Mouse (Mus musculus): ENCODE measurements at regions not wholly inside any gene's neighbourhood (a gene's known extent, or its start where the extent isn't known, plus 50 kb on each side); places are given as distances from the start of the nearest gene placed in this dataset.
A peak's percentile ranks its signal among the peaks of the same experiment; 100 is the strongest.

DNA sequence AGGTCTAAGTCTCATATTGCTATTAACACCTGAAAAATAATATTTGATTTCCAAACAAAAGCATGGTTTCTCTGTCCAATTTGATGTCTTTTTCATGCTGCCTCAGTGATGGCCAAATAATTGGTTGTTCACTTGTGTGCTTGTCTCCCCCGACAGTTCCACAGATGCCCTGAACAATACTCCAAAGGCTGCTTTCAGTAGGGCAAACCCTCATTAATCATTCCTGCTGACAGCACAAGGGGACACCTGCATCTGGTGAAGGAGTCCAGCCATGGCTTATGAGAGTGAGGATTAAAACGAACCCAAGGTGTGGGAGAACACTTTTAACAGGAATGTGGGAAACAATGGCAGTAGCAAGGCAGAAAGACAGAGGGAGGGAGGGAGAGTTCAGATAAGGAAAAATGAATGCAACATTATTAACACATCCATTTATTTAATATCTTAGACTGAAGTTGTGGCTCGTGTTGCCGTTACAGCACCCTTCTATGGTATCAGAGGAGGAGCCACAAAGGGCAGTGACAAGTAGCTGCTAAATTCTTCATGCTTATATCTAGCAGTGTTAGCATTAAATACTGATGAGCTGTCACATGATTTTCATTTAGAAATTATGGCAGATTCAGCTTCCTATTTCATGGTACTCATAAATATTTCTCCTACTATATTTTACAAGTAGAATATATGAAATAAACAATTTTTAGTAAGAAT lies 501.8 kb upstream of the Mms22l start:
- DNase-seq (ENCODE audit: low spot score), result no peak

DNA sequence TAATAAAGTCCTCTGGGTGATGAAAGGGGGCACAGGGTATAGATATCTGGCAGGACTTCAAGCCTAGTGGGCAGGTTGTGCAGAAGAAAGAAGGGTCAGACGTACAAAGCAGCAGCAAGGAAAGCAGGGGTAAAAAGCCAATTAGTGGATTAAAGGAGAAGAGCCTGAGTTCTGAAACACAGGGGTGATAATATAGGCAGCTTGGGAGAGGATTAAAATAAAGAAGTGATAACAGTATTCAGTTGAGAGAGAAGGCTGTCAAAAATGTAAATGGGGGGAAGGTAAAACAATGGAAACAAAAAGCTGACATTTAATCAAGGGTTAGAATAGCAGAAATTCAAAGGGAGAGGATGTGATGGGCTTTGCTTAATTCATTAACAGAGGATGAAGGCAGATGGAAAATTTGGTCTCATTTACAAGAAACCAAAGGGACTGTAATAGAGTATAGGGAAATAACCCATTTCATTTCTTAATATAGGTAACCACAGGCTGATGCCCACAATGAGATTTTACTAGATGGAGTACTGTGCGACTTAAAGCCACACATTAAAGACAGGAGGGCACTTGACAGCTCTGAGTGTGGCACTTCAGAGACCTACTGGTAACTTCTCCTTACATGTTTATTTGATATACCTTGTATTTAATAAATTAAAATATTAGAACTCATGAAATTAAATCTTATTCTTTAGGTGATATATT lies 489.8 kb upstream of the Mms22l start:
- DNase-seq (ENCODE audit: low spot score), result no peak

DNA sequence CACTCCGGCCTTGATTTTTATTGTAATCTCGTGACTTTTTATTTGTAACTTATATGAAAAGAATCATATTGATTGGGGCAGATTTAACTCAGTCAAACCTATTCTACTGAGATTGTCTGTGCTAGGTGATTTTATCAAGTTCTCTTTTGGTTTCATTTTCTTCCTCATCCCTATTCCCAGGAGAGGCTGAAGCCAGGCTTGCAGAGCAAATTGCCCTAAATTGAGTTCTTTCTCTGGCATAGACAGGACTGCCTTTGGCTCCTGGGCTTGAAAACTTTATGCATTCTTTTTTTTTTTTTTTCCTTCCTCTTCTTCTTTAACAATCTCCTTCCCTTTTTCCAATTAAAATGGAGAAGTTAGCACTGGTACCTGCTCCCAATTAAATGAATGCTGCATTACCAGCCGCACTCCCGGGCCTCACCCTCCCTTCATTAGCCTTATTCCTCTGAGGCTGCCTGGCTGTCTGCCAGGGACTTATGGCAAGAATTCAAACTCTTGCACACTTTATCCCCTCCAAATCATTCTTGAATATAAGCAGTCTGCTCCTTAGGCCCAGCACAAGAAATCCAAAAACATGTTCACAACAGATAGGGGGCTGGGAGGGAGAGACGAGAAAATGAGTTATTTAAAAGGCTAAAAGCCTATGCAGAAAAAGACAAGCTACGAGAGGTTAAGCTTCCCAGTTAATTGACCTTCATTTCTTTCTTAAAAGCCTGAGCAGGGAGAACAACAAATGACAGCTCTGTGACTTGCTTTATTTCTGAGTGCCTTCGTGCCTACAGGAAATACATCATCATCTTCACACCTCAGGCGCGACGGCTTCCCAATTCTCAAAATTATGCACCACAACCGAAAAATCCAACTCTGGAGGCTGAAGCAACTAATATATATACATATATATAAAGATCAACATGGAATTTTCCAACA lies 476.8 kb upstream of the Mms22l start:
- DNase-seq (ENCODE audit: low spot score), result peak; percentile 21
